Mouse (Mus musculus) liver, adult 2 months (tissue): ENCODE results near the gene Cdh4.

Source experiments
- CTCF ChIP-seq: fragments of 200-500 bp; IDR thresholded peaks from 2 replicates; pipeline ENCODE4 v1.5.1; 2011; ENCODE audit warnings: low read depth, low read length, control low read depth
- POLR2A ChIP-seq: fragments of 200-500 bp; IDR thresholded peaks from 2 replicates; pipeline ENCODE4 v1.6.1; 2011; ENCODE audit warnings: low read length, control low read depth; ENCODE audit not compliant: insufficient read depth; ENCODE audit errors: extremely low read depth

DNA sequence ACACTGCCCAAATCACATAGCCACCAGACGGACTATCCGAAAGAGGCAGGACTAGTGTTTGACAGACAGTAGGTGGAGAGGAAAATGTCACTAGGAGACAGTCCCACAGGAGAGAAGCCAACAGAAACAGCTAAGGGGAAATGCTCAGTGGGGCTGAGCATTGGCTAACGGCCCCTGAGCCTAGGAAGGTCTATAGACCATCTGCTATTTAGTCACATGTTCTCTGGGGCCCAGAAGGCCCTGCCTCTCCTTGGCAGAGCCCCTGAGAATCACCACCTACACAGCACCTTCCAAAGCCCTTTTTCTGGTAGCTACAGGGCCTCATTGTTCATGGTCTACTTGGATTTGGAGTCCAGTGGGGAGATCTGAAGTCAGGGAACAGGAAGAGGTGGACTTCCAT is 271.9 kb downstream of the Cdh4 start:
- no peak for TF ChIP-seq CTCF
- no peak for TF ChIP-seq POLR2A
